Mouse (Mus musculus) midbrain, embryonic 16.5 days (tissue): ENCODE measurements around the gene Ttc32. TPM values are rescaled to one million over a fixed set of nuclear protein-coding genes. Genes with fewer than 3 reads are reported as not detected.

ENCODE experiments used
- ATAC-seq: fragments of 200-750 bp; cut with Nextera tagmentation; 2 replicates; pipeline ENCODE4 v1.8.0; 2017; ENCODE audit warnings: moderate TSS enrichment
- H3K27ac ChIP-seq: fragments of 300-500 bp; sonication (generic); 2 replicates; pipeline ENCODE4 v1.5.1; 2014; ENCODE audit warnings: mild to moderate bottlenecking, low read length, mixed read lengths
- H3K27me3 ChIP-seq: fragments of 300-500 bp; sonication (generic); 2 replicates; pipeline ENCODE4 v1.6.1; 2014; ENCODE audit warnings: low read depth, low read length, mixed read lengths; ENCODE audit not compliant: control insufficient read depth, insufficient read depth
- H3K36me3 ChIP-seq: fragments of 300-500 bp; sonication (generic); 2 replicates; pipeline ENCODE4 v1.6.1; 2014; ENCODE audit warnings: mild to moderate bottlenecking, low read length, moderate library complexity, mixed read lengths; ENCODE audit not compliant: control insufficient read depth, insufficient read depth
- H3K4me1 ChIP-seq: fragments of 300-500 bp; sonication (generic); 2 replicates; pipeline ENCODE4 v1.6.1; 2014; ENCODE audit warnings: mild to moderate bottlenecking, low read length, mixed read lengths; ENCODE audit not compliant: control insufficient read depth, insufficient read depth
- H3K4me2 ChIP-seq: fragments of 300-500 bp; sonication (generic); 2 replicates; pipeline ENCODE4 v1.6.1; 2014; ENCODE audit warnings: mild to moderate bottlenecking, low read length, mixed read lengths
- H3K4me3 ChIP-seq: fragments of 300-500 bp; sonication (generic); 2 replicates; pipeline ENCODE4 v1.5.1; 2014; ENCODE audit warnings: low read depth, mild to moderate bottlenecking, low read length, moderate library complexity, mixed read lengths
- H3K9ac ChIP-seq: fragments of 300-500 bp; sonication (generic); 2 replicates; pipeline ENCODE4 v1.6.1; 2014; ENCODE audit warnings: low read depth, low read length, mixed read lengths
- H3K9me3 ChIP-seq: fragments of 300-500 bp; sonication (generic); replicated peaks from 2 replicates; pipeline ENCODE4 v1.6.1; 2014; ENCODE audit warnings: mild to moderate bottlenecking, low read length, mixed read lengths; ENCODE audit not compliant: control insufficient read depth, poor library complexity, severe bottlenecking
- WGBS: fragments of 180-500 bp; shearing (Covaris S2); extraction: QIAGEN DNeasy Blood & Tissue Kit; methylation state at CpG from one replicate; pipeline ENCODE4 v1.1.7; 2014; 5-methylcytosine and 5-hydroxymethylcytosine counted together
- polyA plus RNA-seq: library from polyadenylated mRNA; unstranded; fragments of >200 nt; fragmentation: Nextera tagmentation; extraction: Ambion mirVana; gene quantifications from 2 replicates; pipeline ENCODE4 v1.2.1, GENCODE M21; 2015

Gene Ttc32
- polyA plus RNA-seq, 1 experiment from 2014 or later: 6.0 TPM

DNA sequence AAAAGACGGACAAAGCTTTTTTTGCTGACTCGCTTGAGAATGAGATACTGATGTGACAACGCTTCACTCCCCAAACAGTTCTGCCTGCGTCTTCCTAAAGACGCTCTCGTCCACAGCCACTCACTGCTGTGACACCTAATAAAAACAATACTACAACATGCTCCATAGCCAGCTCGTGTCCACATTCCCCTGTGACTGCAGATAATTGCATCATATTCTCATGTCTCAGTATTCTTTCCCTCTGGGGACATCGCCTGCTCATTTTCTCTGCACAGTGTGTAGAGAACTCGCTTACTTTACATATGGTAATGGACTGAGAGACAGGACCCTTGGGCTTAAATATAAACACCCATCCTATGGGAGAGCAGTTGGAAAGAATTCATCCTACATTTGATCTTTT, 6.6 kb downstream of the Ttc32 start:
- Histone ChIP-seq H3K4me1 (no peaks in the 10 kb centered on the region), H3K36me3 (no peaks in the 10 kb centered on the region), H3K27ac (no peak overlapping the region), H3K9me3 (no peaks in the 10 kb centered on the region), H3K4me2 (no peak overlapping the region), H3K4me3 (no peak overlapping the region), H3K9ac (no peak overlapping the region), H3K27me3 (no peaks in the 10 kb centered on the region)
- ATAC-seq: peak; percentile 43; the same call in 1 of the 2 replicates
- 76% methylated on average over 9 of the region's 9 CpGs for WGBS

DNA sequence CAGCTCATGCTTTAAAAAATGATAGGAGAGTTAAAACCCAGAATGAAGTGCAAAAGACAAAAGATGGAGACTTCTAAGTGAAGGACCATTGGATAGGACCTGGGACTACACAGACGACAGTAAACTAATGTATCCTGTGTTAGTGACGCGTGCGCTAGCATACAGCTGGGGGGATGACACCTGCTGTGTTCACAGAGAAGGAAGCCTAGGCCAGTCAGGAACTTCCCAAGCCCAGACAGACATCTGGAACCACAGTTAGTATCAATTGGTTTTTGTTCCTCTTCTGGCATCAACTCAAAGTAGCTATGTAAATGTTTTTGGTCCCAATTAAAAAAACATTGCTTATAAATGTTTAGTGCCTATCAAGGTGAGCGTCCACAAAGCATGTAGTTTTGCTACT, 10.4 kb downstream of the Ttc32 start:
- no peak overlapping the region for H3K9ac ChIP-seq
- H3K27me3 ChIP-seq: no peaks in the 10 kb centered on the region
- H3K4me3 ChIP-seq: no peak overlapping the region
- H3K4me1 ChIP-seq: no peaks in the 10 kb centered on the region
- WGBS: 89% methylated on average over 5 of the region's 5 CpGs
- no peak overlapping the region for H3K27ac ChIP-seq
- no peak overlapping the region for H3K4me2 ChIP-seq
- H3K36me3 ChIP-seq: no peaks in the 10 kb centered on the region
- no peak for ATAC-seq
- H3K9me3 ChIP-seq: peaks cover 3% of the 10 kb centered on the region; the same call in 1 of the 2 replicates

DNA sequence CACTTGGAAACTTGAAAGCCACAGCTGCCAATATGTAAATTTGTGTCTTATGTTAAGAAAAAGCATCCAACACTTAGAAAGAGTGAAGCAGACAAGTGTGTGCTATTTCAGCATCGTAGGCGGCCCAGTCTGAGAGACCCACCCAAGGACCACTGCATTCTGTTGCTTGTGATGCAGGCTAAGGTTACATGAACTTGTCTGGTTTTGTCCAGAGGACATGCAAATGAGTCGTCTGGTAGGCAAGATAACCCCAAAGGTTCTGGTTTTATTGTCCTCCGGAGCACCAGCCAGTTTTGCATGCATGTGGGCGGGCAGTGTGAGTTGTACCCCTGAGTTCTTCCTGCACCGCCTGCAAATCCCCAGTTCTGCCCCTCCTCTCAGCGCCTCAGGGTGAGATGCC, 10.9 kb downstream of the Ttc32 start:
- Histone ChIP-seq H3K27me3 (no peaks in the 10 kb centered on the region), H3K36me3 (no peaks in the 10 kb centered on the region), H3K4me1 (no peaks in the 10 kb centered on the region), H3K9me3 (peaks cover 3% of the 10 kb centered on the region; the same call in 1 of the 2 replicates), H3K4me2 (no peak overlapping the region), H3K27ac (no peak overlapping the region), H3K4me3 (no peak overlapping the region), H3K9ac (no peak overlapping the region)
- WGBS: 73% methylated on average over 7 of the region's 7 CpGs
- no peak for ATAC-seq

DNA sequence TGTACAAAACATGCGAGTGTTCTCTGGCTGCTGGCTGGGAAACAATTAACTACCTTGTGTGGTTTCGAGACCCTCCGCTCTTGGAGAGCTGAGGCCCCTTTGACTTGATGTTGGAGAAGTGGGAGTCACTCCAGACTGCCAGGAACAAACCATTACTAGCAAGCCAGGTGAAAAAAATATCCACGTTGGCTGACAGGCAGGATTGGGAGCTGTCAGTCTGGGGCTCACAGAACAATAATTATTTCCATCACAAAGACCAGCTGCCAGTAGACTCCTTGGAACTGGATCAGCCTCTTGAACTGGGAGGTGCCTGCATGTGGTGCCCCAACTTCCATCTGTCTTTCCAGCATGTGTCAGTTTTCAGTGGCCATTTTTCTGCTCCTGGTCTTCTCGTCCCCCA, 12.5 kb downstream of the Ttc32 start:
- no peak overlapping the region for H3K4me3 ChIP-seq
- WGBS: 74% methylated on average over 5 of the region's 5 CpGs
- ATAC-seq: no peak

DNA sequence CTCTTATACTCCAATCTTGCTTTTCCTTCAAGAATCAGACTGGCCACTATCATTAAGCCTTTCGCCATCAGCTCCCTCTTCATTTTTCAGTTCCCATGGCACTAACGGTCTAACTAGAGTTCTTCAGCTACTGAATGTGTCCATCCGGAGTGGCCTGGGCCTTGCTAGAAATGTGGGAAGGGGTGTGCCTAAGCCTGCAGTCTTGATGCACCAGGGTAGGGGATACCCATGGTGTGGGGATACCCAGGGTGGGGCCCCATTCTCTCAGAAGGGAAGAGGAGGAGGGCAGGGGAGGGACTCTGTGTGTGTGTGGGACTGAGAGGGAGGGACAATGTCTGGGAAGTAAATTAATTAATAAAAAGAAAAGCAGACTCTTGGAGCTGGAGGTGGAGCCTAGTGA, 13.0 kb downstream of the Ttc32 start:
- H3K4me2 ChIP-seq: no peak overlapping the region
- H3K4me1 ChIP-seq: no peaks in the 10 kb centered on the region
- no peak for ATAC-seq
- H3K9ac ChIP-seq: no peak overlapping the region
- H3K36me3 ChIP-seq: no peaks in the 10 kb centered on the region
- H3K27ac ChIP-seq: no peak overlapping the region
- WGBS: 90% methylated on average over 3 of the region's 3 CpGs
- H3K27me3 ChIP-seq: no peaks in the 10 kb centered on the region
- peaks cover 3% of the 10 kb centered on the region; the same call in 1 of the 2 replicates for H3K9me3 ChIP-seq
- H3K4me3 ChIP-seq: no peak overlapping the region

More for the DNA sequence above, 12.5 kb downstream of the Ttc32 start:
- H3K36me3 ChIP-seq: no peaks in the 10 kb centered on the region
- no peaks in the 10 kb centered on the region for H3K27me3 ChIP-seq
- H3K9me3 ChIP-seq: peaks cover 3% of the 10 kb centered on the region; the same call in 1 of the 2 replicates
- no peak overlapping the region for H3K9ac ChIP-seq
- H3K4me1 ChIP-seq: no peaks in the 10 kb centered on the region
- no peak overlapping the region for H3K27ac ChIP-seq
- no peak overlapping the region for H3K4me2 ChIP-seq

DNA sequence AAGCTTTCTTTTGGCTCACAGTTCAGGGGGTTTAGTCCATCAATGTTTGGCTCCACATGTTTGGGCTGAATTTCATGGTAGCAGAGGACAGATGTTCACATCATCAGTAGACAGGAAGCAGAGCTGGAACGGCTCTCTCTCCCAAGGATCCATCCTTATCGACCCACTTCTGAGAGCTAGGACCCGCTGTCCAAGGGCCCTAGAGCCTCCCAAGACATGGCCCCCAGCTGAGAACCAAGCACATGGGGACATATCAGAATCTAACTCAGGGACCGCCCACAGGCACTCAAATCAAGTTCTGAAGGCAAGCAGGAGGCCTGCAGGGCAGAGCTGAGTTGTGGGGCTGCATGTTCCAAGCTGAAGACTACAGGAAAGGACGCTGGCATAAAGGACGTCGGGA, 14.9 kb downstream of the Ttc32 start:
- peaks cover 3% of the 10 kb centered on the region; the same call in 1 of the 2 replicates for H3K9me3 ChIP-seq
- no peak overlapping the region for H3K4me3 ChIP-seq
- H3K36me3 ChIP-seq: no peaks in the 10 kb centered on the region
- H3K4me1 ChIP-seq: no peaks in the 10 kb centered on the region
- no peak overlapping the region for H3K4me2 ChIP-seq
- H3K9ac ChIP-seq: no peak overlapping the region
- no peak for ATAC-seq
- H3K27me3 ChIP-seq: no peaks in the 10 kb centered on the region
- 95% methylated on average over 7 of the region's 7 CpGs for WGBS
- H3K27ac ChIP-seq: no peak overlapping the region

DNA sequence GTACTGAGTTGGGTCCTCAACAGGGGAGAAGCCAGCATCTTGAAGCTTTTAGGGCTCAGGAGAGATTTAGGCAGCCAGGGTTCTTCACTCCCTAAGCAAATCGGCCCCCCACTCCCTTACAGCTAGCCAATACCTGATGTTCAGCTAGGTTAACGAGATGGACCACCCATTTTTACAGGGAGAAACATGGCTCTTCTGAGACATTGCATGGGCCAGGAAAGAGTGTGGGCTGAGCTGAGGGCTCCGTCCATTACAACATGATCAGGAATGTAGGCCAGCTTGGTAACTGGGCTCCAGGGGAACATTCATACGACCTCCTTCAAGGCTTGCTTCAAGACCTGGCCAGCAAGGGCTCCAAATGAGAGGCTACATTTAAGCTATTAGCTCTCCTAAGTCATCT, 16.9 kb downstream of the Ttc32 start:
- ATAC-seq: no peak
- H3K4me3 ChIP-seq: no peak overlapping the region
- H3K9ac ChIP-seq: no peak overlapping the region
- H3K4me1 ChIP-seq: no peaks in the 10 kb centered on the region
- peaks cover 3% of the 10 kb centered on the region; the same call in 1 of the 2 replicates for H3K9me3 ChIP-seq
- no peaks in the 10 kb centered on the region for H3K36me3 ChIP-seq
- H3K27me3 ChIP-seq: no peaks in the 10 kb centered on the region
- no peak overlapping the region for H3K4me2 ChIP-seq
- 89% methylated on average over 4 of the region's 4 CpGs for WGBS
- no peak overlapping the region for H3K27ac ChIP-seq

DNA sequence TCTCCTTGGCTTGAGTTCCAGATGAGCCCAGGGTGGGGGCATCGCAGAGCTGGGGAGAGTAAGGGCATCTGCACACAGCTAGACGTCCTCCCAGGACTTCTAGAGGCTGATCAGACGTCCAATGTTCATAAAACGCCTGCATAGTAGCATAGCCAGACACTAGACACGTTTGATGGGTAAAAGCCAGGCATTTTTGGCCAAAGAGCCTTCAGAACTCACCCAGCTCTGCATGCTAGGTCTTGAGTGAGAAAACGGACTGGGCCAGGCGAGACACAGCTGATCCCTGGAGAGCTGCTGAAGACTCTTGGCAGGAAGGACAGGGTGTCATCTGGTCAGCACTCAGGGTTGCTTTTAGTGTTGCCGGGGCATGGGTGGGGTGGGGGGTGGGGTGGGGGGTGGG, 18.3 kb downstream of the Ttc32 start:
- Histone ChIP-seq H3K9ac (no peak overlapping the region), H3K4me2 (no peak overlapping the region), H3K4me1 (no peaks in the 10 kb centered on the region), H3K27me3 (no peaks in the 10 kb centered on the region), H3K36me3 (no peaks in the 10 kb centered on the region), H3K27ac (no peak overlapping the region), H3K4me3 (no peak overlapping the region), H3K9me3 (peaks cover 3% of the 10 kb centered on the region; the same call in 1 of the 2 replicates)
- ATAC-seq: no peak
- WGBS: 80% methylated on average over 8 of the region's 8 CpGs

DNA sequence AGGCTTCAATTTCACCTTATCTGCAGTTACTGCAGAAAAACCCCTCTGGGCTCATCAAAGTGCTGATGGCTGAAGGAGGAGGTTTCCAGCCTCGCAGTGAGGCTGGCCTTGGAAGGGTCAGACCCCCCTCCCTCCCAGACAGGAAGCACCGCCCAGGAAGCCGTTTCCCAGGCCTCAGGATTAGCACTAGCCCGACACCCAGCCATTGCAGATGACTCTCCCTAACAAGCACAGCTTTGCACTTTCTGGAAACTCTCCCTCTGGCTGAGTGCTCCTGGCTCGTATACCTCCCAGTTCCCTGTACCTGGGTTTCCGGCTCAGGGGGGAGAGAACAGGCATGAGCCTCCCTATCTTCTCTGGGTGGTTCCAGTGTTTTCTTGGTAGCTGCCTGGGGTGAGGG, 21.0 kb downstream of the Ttc32 start:
- no peak overlapping the region for H3K27ac ChIP-seq
- WGBS: 38% methylated on average over 6 of the region's 6 CpGs
- H3K4me3 ChIP-seq: no peak overlapping the region
- no peak overlapping the region for H3K4me2 ChIP-seq
- H3K9ac ChIP-seq: no peak overlapping the region
- no peaks in the 10 kb centered on the region for H3K36me3 ChIP-seq
- H3K27me3 ChIP-seq: no peaks in the 10 kb centered on the region
- no peak for ATAC-seq
- H3K4me1 ChIP-seq: no peaks in the 10 kb centered on the region
- H3K9me3 ChIP-seq: no peaks in the 10 kb centered on the region
